Mouse (Mus musculus) kidney, embryonic 15.5 days (tissue): ENCODE results near the gene Ppp2r2c. TPM values are rescaled to one million over a fixed set of nuclear protein-coding genes. Genes with fewer than 3 reads are reported as not detected.

Source experiments
- ATAC-seq: fragments of 200-750 bp; cut with Nextera tagmentation; replicated peaks from 2 replicates; pipeline ENCODE4 v1.8.0; 2017; ENCODE audit warnings: moderate TSS enrichment; ENCODE audit not compliant: low FRiP score
- H3K27ac ChIP-seq: fragments of 300-500 bp; sonication (generic); 2 replicates; pipeline ENCODE4 v1.5.1; 2015; ENCODE audit warnings: mild to moderate bottlenecking, inconsistent platforms
- H3K27me3 ChIP-seq: fragments of 300-500 bp; sonication (generic); 2 replicates; pipeline ENCODE4 v1.6.1; 2015; ENCODE audit warnings: inconsistent platforms
- H3K36me3 ChIP-seq: fragments of 300-500 bp; sonication (generic); 2 replicates; pipeline ENCODE4 v1.6.1; 2015; ENCODE audit warnings: inconsistent platforms
- H3K4me1 ChIP-seq: fragments of 300-500 bp; sonication (generic); 2 replicates; pipeline ENCODE4 v1.6.1; 2015; ENCODE audit warnings: inconsistent platforms
- H3K4me2 ChIP-seq: fragments of 300-500 bp; sonication (generic); 2 replicates; pipeline ENCODE4 v1.6.1; 2015; ENCODE audit warnings: moderate library complexity, mild to moderate bottlenecking, inconsistent platforms
- H3K4me3 ChIP-seq: fragments of 300-500 bp; sonication (generic); replicated peaks from 2 replicates; pipeline ENCODE4 v1.5.1; 2015; ENCODE audit warnings: mild to moderate bottlenecking, inconsistent platforms
- H3K9ac ChIP-seq: fragments of 300-500 bp; sonication (generic); 2 replicates; pipeline ENCODE4 v1.6.1; 2015; ENCODE audit warnings: mild to moderate bottlenecking, inconsistent platforms
- H3K9me3 ChIP-seq: fragments of 300-500 bp; sonication (generic); replicated peaks from 2 replicates; pipeline ENCODE4 v1.6.1; 2016; ENCODE audit warnings: inconsistent platforms
- WGBS: fragments of 180-500 bp; shearing (Covaris S2); methylation state at CpG from one replicate; pipeline ENCODE4 v1.1.7; 2015; ENCODE audit warnings: mixed read lengths; 5-methylcytosine and 5-hydroxymethylcytosine counted together
- polyA plus RNA-seq: library from polyadenylated mRNA; unstranded; fragments of >200 nt; fragmentation: Nextera tagmentation; extraction: Ambion mirVana; gene quantifications from 2 replicates; pipeline ENCODE4 v1.2.1, GENCODE M21; 2015

Ppp2r2c gene
- polyA plus RNA-seq, 1 experiment from 2014 or later, result 0.61 TPM

- ATAC-seq, result no peak
- no peaks in the 10 kb centered on the region for H3K4me1 ChIP-seq
- H3K27me3 ChIP-seq, result peaks cover 19% of the 10 kb centered on the region
- H3K27ac ChIP-seq, result no peak overlapping the region
- no peak overlapping the region for H3K4me2 ChIP-seq
- no peak overlapping the region for H3K9ac ChIP-seq
- no peaks in the 10 kb centered on the region for H3K36me3 ChIP-seq
- no peaks in the 10 kb centered on the region for H3K9me3 ChIP-seq
- 74% methylated on average over 2 of the region's 2 CpGs for WGBS
- no peak overlapping the region for H3K4me3 ChIP-seq
Measured at GRCm38 (mm10) chr5:36902807-36903206, 34.5 kb downstream of the Ppp2r2c start.

DNA sequence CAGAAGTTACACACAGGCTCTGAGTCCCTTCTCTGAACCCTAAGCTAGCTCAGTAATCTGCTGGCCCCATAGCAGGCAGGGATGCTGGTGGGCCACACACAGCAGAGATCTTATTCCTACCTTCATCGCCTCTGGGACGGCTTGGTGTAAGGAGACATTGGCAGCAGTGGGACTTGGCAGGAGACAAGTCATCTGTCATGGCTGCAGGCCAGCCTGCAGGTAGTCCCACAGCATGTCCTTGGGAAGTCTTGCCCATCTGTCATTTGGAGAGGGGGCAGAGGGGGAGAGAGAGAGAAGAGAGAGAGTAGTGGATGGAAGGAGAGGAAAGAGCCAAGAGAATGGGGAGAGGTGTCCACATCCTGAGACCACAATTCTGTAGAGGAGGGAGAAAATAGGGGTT is 35.8 kb downstream of the Ppp2r2c start:
- Histone ChIP-seq H3K9me3 (no peaks in the 10 kb centered on the region), H3K36me3 (no peaks in the 10 kb centered on the region), H3K9ac (no peak overlapping the region), H3K27ac (no peak overlapping the region), H3K4me2 (no peak overlapping the region), H3K4me3 (no peak overlapping the region), H3K27me3 (peaks cover 29% of the 10 kb centered on the region), H3K4me1 (no peaks in the 10 kb centered on the region)
- 92% methylated on average over 2 of the region's 2 CpGs for WGBS
- no peak for ATAC-seq

DNA sequence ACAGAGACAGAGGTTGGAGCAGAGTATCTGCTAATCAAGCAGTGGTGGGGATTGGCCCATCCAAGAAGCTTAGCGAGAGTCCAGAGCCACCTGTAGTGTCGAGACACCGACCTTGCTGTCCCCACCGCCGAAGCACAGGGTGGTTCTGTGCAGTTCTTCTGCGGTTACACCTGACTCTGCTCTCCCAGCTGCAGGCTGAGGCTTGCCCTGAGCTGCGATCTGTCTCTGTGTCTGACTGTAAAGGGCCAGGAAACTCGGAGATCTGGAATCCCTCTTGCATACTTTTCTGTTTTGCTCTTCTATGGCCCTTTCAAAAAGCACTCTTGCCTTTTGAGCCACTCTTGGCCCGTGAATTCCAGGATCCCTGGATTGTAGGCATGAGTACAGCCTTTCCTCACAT is 36.4 kb downstream of the Ppp2r2c start:
- no peak overlapping the region for H3K27ac ChIP-seq
- peaks cover 32% of the 10 kb centered on the region for H3K27me3 ChIP-seq
- no peak overlapping the region for H3K9ac ChIP-seq
- whole genome bisulfite sequencing, result 81% methylated on average over 9 of the region's 9 CpGs
- H3K4me1 ChIP-seq, result no peaks in the 10 kb centered on the region
- H3K36me3 ChIP-seq, result no peaks in the 10 kb centered on the region
- H3K4me3 ChIP-seq, result no peak overlapping the region
- no peaks in the 10 kb centered on the region for H3K9me3 ChIP-seq
- ATAC-seq, result no peak
- H3K4me2 ChIP-seq, result no peak overlapping the region

DNA sequence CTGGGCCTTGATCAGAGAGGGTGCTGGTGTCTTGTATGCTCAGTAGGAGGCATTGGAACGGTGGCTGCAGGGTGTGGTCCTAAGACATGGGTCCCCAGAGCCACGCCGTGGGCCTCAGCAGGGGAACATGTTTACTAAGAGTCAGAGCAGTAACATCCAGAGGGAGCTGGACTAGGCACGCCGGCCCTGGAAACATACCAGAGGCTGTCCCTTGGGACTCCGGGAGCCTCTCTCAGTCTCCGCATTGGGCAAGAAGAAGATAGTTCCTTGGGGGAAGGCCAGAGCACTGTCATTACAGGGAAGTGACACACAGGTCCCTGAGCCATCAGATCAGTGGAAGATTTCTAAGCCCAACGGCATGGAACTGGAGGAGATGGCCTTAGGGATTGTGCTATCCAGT is 36.9 kb downstream of the Ppp2r2c start:
- Histone ChIP-seq H3K9ac (no peak overlapping the region), H3K4me2 (no peak overlapping the region), H3K27ac (no peak overlapping the region), H3K36me3 (no peaks in the 10 kb centered on the region), H3K9me3 (no peaks in the 10 kb centered on the region), H3K4me3 (no peak overlapping the region), H3K4me1 (no peaks in the 10 kb centered on the region), H3K27me3 (peaks cover 32% of the 10 kb centered on the region)
- no peak for ATAC-seq
- WGBS, result 80% methylated on average over 8 of the region's 8 CpGs

- no peaks in the 10 kb centered on the region for H3K36me3 ChIP-seq
- no peak overlapping the region for H3K27ac ChIP-seq
- peaks cover 49% of the 10 kb centered on the region for H3K27me3 ChIP-seq
- no peak overlapping the region for H3K4me3 ChIP-seq
- no peaks in the 10 kb centered on the region for H3K4me1 ChIP-seq
- no peak overlapping the region for H3K9ac ChIP-seq
- ATAC-seq, result no peak
- H3K4me2 ChIP-seq, result no peak overlapping the region
- 11% methylated on average over 10 of the region's 10 CpGs for WGBS
- H3K9me3 ChIP-seq, result no peaks in the 10 kb centered on the region
Measured at GRCm38 (mm10) chr5:36907695-36908094, 39.4 kb downstream of the Ppp2r2c start.

DNA sequence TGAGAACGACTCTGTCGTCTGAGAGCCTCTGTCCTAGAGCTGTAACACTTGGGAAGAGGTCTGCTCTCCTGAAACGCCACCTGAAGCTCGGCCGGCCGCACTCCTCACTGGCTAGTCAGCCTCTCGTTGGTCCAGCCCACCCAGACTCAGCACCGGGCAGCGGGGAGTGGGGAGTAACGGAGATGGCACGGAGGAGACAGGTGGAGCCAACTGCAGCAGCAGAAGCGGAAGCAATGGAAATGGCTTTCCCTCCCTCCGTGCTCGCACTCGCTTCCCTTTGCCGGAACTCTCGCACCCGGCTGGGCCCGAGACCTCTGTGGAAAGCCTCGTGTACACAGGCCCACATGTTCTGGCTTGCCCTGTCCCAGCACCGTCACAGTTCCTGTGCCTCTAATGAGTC is 41.2 kb downstream of the Ppp2r2c start:
- Histone ChIP-seq H3K4me2 (no peak overlapping the region), H3K27me3 (peaks cover 49% of the 10 kb centered on the region), H3K27ac (no peak overlapping the region), H3K4me1 (no peaks in the 10 kb centered on the region; the same call in 1 of the 2 replicates), H3K36me3 (no peaks in the 10 kb centered on the region), H3K9me3 (no peaks in the 10 kb centered on the region), H3K4me3 (no peak overlapping the region), H3K9ac (no peak overlapping the region)
- ATAC-seq, result no peak
- WGBS, result 83% methylated on average over 21 of the region's 21 CpGs

DNA sequence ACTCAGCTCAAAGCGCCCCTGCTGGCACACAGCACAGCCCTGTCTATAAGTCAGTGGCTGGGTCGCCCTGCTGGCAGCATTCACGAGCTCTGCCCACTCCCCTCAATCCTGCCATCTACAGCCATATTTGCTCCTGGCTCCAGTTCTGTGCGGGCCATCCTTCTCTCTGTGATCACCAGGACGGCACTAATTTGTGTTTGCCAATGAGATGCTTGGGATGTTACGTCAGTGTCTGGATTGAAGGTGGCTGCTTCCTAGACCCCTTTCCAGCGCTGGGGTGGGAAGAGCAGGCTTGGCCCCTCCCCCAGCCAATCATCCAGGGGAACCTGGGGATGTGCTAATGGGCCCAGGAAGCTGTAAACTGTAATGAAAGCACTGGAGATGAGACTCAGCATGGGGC is 42.7 kb downstream of the Ppp2r2c start:
- WGBS, result 13% methylated on average over 7 of the region's 7 CpGs
- no peak overlapping the region for H3K27ac ChIP-seq
- H3K9me3 ChIP-seq, result no peaks in the 10 kb centered on the region
- no peaks in the 10 kb centered on the region for H3K36me3 ChIP-seq
- H3K4me3 ChIP-seq, result no peak overlapping the region
- no peak for ATAC-seq
- H3K9ac ChIP-seq, result no peak overlapping the region
- no peaks in the 10 kb centered on the region; the same call in 1 of the 2 replicates for H3K4me1 ChIP-seq
- no peak overlapping the region for H3K4me2 ChIP-seq
- H3K27me3 ChIP-seq, result peaks cover 48% of the 10 kb centered on the region

GRCm38 (mm10) chr5:36911759-36912352 is 43.5 kb downstream of the Ppp2r2c start:
- ATAC-seq, result no peak
- Histone ChIP-seq H3K27me3 (peaks cover 40% of the 10 kb centered on the region), H3K36me3 (no peaks in the 10 kb centered on the region), H3K4me1 (no peaks in the 10 kb centered on the region; the same call in 1 of the 2 replicates), H3K9me3 (no peaks in the 10 kb centered on the region), H3K9ac (no peak overlapping the region), H3K4me2 (no peak overlapping the region), H3K27ac (no peak overlapping the region), H3K4me3 (no peak overlapping the region)
- WGBS, result 52% methylated on average over 11 of the region's 11 CpGs

GRCm38 (mm10) chr5:36912602-36913310 is 44.4 kb downstream of the Ppp2r2c start:
- ATAC-seq, result no peak
- Histone ChIP-seq H3K27me3 (peaks cover 40% of the 10 kb centered on the region), H3K4me3 (no peak overlapping the region), H3K4me1 (no peaks in the 10 kb centered on the region; the same call in 1 of the 2 replicates), H3K9ac (no peak overlapping the region), H3K36me3 (no peaks in the 10 kb centered on the region), H3K4me2 (no peak overlapping the region), H3K27ac (no peak overlapping the region), H3K9me3 (no peaks in the 10 kb centered on the region)
- WGBS, result 41% methylated on average over 14 of the region's 14 CpGs

GRCm38 (mm10) chr5:36915256-36915655 is 46.9 kb downstream of the Ppp2r2c start:
- H3K4me3 ChIP-seq, result no peak overlapping the region
- H3K4me2 ChIP-seq, result no peak overlapping the region
- no peaks in the 10 kb centered on the region for H3K36me3 ChIP-seq
- ATAC-seq, result no peak
- H3K27me3 ChIP-seq, result peaks cover 27% of the 10 kb centered on the region
- no peaks in the 10 kb centered on the region for H3K9me3 ChIP-seq
- 69% methylated on average over 3 of the region's 3 CpGs for WGBS
- H3K9ac ChIP-seq, result no peak overlapping the region
- H3K4me1 ChIP-seq, result no peaks in the 10 kb centered on the region; the same call in 1 of the 2 replicates
- no peak overlapping the region for H3K27ac ChIP-seq

GRCm38 (mm10) chr5:36916581-36916980 is 48.3 kb downstream of the Ppp2r2c start:
- peaks cover 18% of the 10 kb centered on the region for H3K27me3 ChIP-seq
- H3K36me3 ChIP-seq, result no peaks in the 10 kb centered on the region
- WGBS, result 80% methylated on average over 4 of the region's 4 CpGs
- no peak overlapping the region for H3K4me2 ChIP-seq
- H3K27ac ChIP-seq, result no peak overlapping the region
- no peak overlapping the region for H3K4me3 ChIP-seq
- ATAC-seq, result no peak
- no peaks in the 10 kb centered on the region; the same call in 1 of the 2 replicates for H3K4me1 ChIP-seq
- no peaks in the 10 kb centered on the region for H3K9me3 ChIP-seq
- no peak overlapping the region for H3K9ac ChIP-seq

DNA sequence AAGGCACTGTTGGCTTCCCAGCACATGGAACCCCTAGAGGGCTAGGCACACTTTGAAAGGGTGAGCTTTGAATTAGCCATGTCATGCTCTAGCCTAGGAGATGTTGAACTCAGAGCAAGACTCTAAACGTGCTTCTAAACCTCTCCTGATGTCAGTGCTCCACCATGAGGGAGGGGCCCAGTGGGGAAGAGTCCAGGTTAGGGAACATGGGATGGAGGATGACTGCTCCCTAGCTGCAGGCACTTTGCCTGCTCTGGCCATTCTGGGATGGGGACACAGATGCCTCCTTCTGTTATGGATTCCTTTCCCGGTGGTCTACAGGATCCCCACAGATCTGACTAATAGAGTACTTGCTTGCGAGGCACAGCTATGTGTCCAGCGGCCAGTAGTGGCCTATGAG is 48.9 kb downstream of the Ppp2r2c start:
- no peak overlapping the region for H3K9ac ChIP-seq
- no peaks in the 10 kb centered on the region for H3K9me3 ChIP-seq
- H3K4me3 ChIP-seq, result no peak overlapping the region
- no peaks in the 10 kb centered on the region; the same call in 1 of the 2 replicates for H3K4me1 ChIP-seq
- H3K27ac ChIP-seq, result no peak overlapping the region
- H3K36me3 ChIP-seq, result no peaks in the 10 kb centered on the region
- ATAC-seq, result no peak
- 82% methylated on average over 4 of the region's 4 CpGs for WGBS
- no peak overlapping the region for H3K4me2 ChIP-seq
- peaks cover 11% of the 10 kb centered on the region for H3K27me3 ChIP-seq
